ENCODE assay signal across 9 mouse cellular contexts in genomic region chr5:120465062-120465461, GRCm38 (mm10). TPM values are rescaled to one million over a fixed set of nuclear protein-coding genes. Genes with fewer than 3 reads are reported as not detected.
DNase-seq lines count a peak whose midpoint lies in the region; ATAC-seq and TF ChIP-seq lines count a peak whose summit lies in the region.
"Had no signal": no experiment of that assay in that cellular context is flagged by ENCODE, and none has a peak within 500 bp of the region (broad histone marks: within the 10 kb centered on the region; RNA-seq: fewer than 3 reads in every experiment).

No protein-coding gene starts in this region.

- DNase-seq in adrenal gland, postnatal 25 days: peak; percentile 42
- no peak for DNase-seq in adrenal gland, adult 8-10 months
- DNase-seq in liver, embryonic 14.5 days (ENCODE audit: low read depth in 3 of 3, low spot score in 3 of 3): no peak
- DNase-seq in liver, embryonic 11.5 days (ENCODE audit: low spot score): no peak
- peak; percentile 37 for DNase-seq in embryonic facial prominence, embryonic 10.5 days (ENCODE audit: low spot score)
- DNase-seq in left cerebral cortex, adult 11 months (ENCODE audit: low spot score): no peak

- peak; percentile 88 for TF ChIP-seq CTCF in liver, embryonic 14.5 days (IDR thresholded peaks at IDR 0.05; ENCODE audit: low read depth)
- TF ChIP-seq CTCF in testis, adult 2 months (IDR thresholded peaks at IDR 0.05; ENCODE audit: control insufficient read depth, insufficient read depth, insufficient replicate concordance, low read depth, low read length): peak; percentile 91

- TF ChIP-seq EP300 in liver, embryonic 14.5 days (IDR thresholded peaks at IDR 0.05; ENCODE audit: low read depth): no peak

- peaks cover 2% of the 10 kb centered on the region; the same call in 1 of the 2 replicates for H3K27me3 ChIP-seq in liver, embryonic 14.5 days (ENCODE audit: control insufficient read depth, insufficient read depth, low read length)
- peaks cover 13% of the 10 kb centered on the region for H3K27me3 ChIP-seq in liver, embryonic 11.5 days (replicated peaks; ENCODE audit: control insufficient read depth, insufficient read depth, low read length)
- H3K27me3 ChIP-seq in embryonic facial prominence, embryonic 10.5 days (replicated peaks; ENCODE audit: low read depth, poor library complexity, severe bottlenecking): peaks cover 29% of the 10 kb centered on the region
- no peaks in the 10 kb centered on the region for H3K27me3 ChIP-seq in testis, adult 2 months (ENCODE audit: control insufficient read depth, insufficient read depth, low read length)
- H3K27me3 ChIP-seq in hindbrain, embryonic 16.5 days (replicated peaks; ENCODE audit: control insufficient read depth, insufficient read depth, low read length): no peaks in the 10 kb centered on the region

- TF ChIP-seq POLR2A in testis, adult 2 months (IDR thresholded peaks at IDR 0.05; ENCODE audit: control insufficient read depth, low read depth, low read length): no peak

- no peaks in the 10 kb centered on the region for H3K36me3 ChIP-seq in liver, embryonic 14.5 days (replicated peaks; ENCODE audit: control insufficient read depth, insufficient read depth, low read depth)
- no peaks in the 10 kb centered on the region for H3K36me3 ChIP-seq in liver, embryonic 11.5 days (ENCODE audit: control insufficient read depth, insufficient read depth, low read length)
- H3K36me3 ChIP-seq in embryonic facial prominence, embryonic 10.5 days (replicated peaks): no peaks in the 10 kb centered on the region
- H3K36me3 ChIP-seq in testis, adult 2 months (ENCODE audit: control insufficient read depth, insufficient read depth, low read length): no peaks in the 10 kb centered on the region
- no peaks in the 10 kb centered on the region for H3K36me3 ChIP-seq in hindbrain, embryonic 16.5 days (ENCODE audit: control insufficient read depth, insufficient read depth, low read length)

- 30% methylated on average over 5 of the region's 5 CpGs for WGBS in liver, embryonic 14.5 days (ENCODE audit: insufficient replicate concordance)
- 39% methylated on average over 5 of the region's 5 CpGs for WGBS in liver, embryonic 11.5 days
- 42% methylated on average over 5 of the region's 5 CpGs for WGBS in embryonic facial prominence, embryonic 10.5 days
- WGBS in hindbrain, embryonic 16.5 days: 40% methylated on average over 5 of the region's 5 CpGs

- no peaks in the 10 kb centered on the region for H3K4me1 ChIP-seq in liver, embryonic 14.5 days (replicated peaks; ENCODE audit: control insufficient read depth in 2 of 2, insufficient read depth in 2 of 2, low read length in 1 of 2)
- no peaks in the 10 kb centered on the region for H3K4me1 ChIP-seq in liver, embryonic 11.5 days (replicated peaks; ENCODE audit: control insufficient read depth, insufficient read depth, low read length)
- H3K4me1 ChIP-seq in embryonic facial prominence, embryonic 10.5 days: peaks cover 11% of the 10 kb centered on the region
- H3K4me1 ChIP-seq in testis, adult 2 months (ENCODE audit: control insufficient read depth, insufficient read depth, low read length): no peaks in the 10 kb centered on the region
- no peaks in the 10 kb centered on the region for H3K4me1 ChIP-seq in hindbrain, embryonic 16.5 days (ENCODE audit: control insufficient read depth, insufficient read depth, low read depth, low read length)

- no peak overlapping the region for H3K9ac ChIP-seq in liver, embryonic 14.5 days (replicated peaks)
- no peak overlapping the region for H3K9ac ChIP-seq in liver, embryonic 11.5 days (ENCODE audit: low read depth, low read length)
- H3K9ac ChIP-seq in hindbrain, embryonic 16.5 days (ENCODE audit: low read depth, low read length): no peak overlapping the region

- no peak for ATAC-seq in liver, embryonic 14.5 days (ENCODE audit: insufficient read depth)
- ATAC-seq in liver, embryonic 11.5 days (replicated peaks; ENCODE audit: low FRiP score): no peak
- no peak for ATAC-seq in hindbrain, embryonic 16.5 days

- H3K4me2 ChIP-seq in liver, embryonic 14.5 days (ENCODE audit: low read depth): no peak overlapping the region
- no peak overlapping the region for H3K4me2 ChIP-seq in liver, embryonic 11.5 days
- no peak overlapping the region for H3K4me2 ChIP-seq in hindbrain, embryonic 16.5 days (ENCODE audit: low read length)

- H3K27ac ChIP-seq in liver, embryonic 14.5 days: no peak overlapping the region
- no peak overlapping the region for H3K27ac ChIP-seq in liver, embryonic 11.5 days (ENCODE audit: low read depth, low read length)
- no peak overlapping the region for H3K27ac ChIP-seq in embryonic facial prominence, embryonic 10.5 days (replicated peaks)
- no peak overlapping the region for H3K27ac ChIP-seq in testis, adult 2 months (ENCODE audit: control insufficient read depth, insufficient read depth, low read depth, low read length)
- H3K27ac ChIP-seq in hindbrain, embryonic 16.5 days (ENCODE audit: low read depth, low read length): no peak overlapping the region

- no peak overlapping the region for H3K4me3 ChIP-seq in liver, embryonic 14.5 days (ENCODE audit: insufficient read depth in 1 of 2, low read depth in 2 of 2, low read length in 2 of 2)
- no peak overlapping the region for H3K4me3 ChIP-seq in liver, embryonic 11.5 days (ENCODE audit: low read depth, low read length)
- H3K4me3 ChIP-seq in embryonic facial prominence, embryonic 10.5 days: no peak overlapping the region
- H3K4me3 ChIP-seq in testis, adult 2 months (ENCODE audit: control insufficient read depth, low read depth, low read length): no peak overlapping the region
- no peak overlapping the region for H3K4me3 ChIP-seq in hindbrain, embryonic 16.5 days (ENCODE audit: low read length)

- H3K9me3 ChIP-seq in liver, embryonic 14.5 days (ENCODE audit: control insufficient read depth, low read length): no peaks in the 10 kb centered on the region
- peaks cover 3% of the 10 kb centered on the region for H3K9me3 ChIP-seq in liver, embryonic 11.5 days (ENCODE audit: control insufficient read depth, low read length)
- no peaks in the 10 kb centered on the region for H3K9me3 ChIP-seq in embryonic facial prominence, embryonic 10.5 days
- H3K9me3 ChIP-seq in hindbrain, embryonic 16.5 days (ENCODE audit: control insufficient read depth, low read length): no peaks in the 10 kb centered on the region

RNA-seq across cellular contexts. Expression of gene Sdsl, which starts 7.5 kb away (rescaled TPM):
- total RNA-seq in adrenal gland, postnatal 25 days (2021): 65.0 and 99.0 TPM in 2 replicates
- 100 to 1,000 TPM in 3 of 4 experiments, 10 to 100 TPM in 1; 96.5 to 107 (median 105) TPM for total RNA-seq in adrenal gland, adult 8-10 months (2022)
- polyA plus RNA-seq in liver, embryonic 14.5 days (2012; rRNA removed): 0.78 and 0.93 TPM in 2 replicates
- 1.2 and 2.0 TPM in 2 replicates for polyA plus RNA-seq in liver, embryonic 14.5 days (2014; fragmentation: Nextera tagmentation; extraction: Ambion mirVana)
- 2.3 and 2.5 TPM in 2 replicates for polyA plus RNA-seq in liver, embryonic 11.5 days (2014; fragmentation: Nextera tagmentation; extraction: Ambion mirVana)
- 6.2 and 7.1 TPM in 2 replicates for polyA plus RNA-seq in embryonic facial prominence, embryonic 10.5 days (2016; fragmentation: Nextera tagmentation; extraction: Ambion mirVana)
- 4.9 and 6.1 TPM in 2 replicates for polyA plus RNA-seq in testis, adult 2 months (2012; rRNA removed)
- 8.1 and 9.4 TPM in 2 replicates for polyA plus RNA-seq in hindbrain, embryonic 16.5 days (2015; fragmentation: Nextera tagmentation; extraction: Ambion mirVana)

RNA-seq across cellular contexts. Expression of gene Sds, which starts 11.3 kb away (rescaled TPM):
- 2.9 TPM in 1 of 2 replicates, not detected in the other for total RNA-seq in adrenal gland, postnatal 25 days (2021)
- under 1 TPM in 1 of 4 experiments, not detected in 3; 0.35 TPM for total RNA-seq in adrenal gland, adult 8-10 months (2022)
- 0.13 and 0.61 TPM in 2 replicates for polyA plus RNA-seq in liver, embryonic 14.5 days (2012; rRNA removed)
- 0.15 and 0.22 TPM in 2 replicates for polyA plus RNA-seq in liver, embryonic 14.5 days (2014; fragmentation: Nextera tagmentation; extraction: Ambion mirVana)
- polyA plus RNA-seq in liver, embryonic 11.5 days (2014; fragmentation: Nextera tagmentation; extraction: Ambion mirVana): not detected in 2 replicates
- polyA plus RNA-seq in embryonic facial prominence, embryonic 10.5 days (2016; fragmentation: Nextera tagmentation; extraction: Ambion mirVana): not detected in 2 replicates
- 0.75 and 1.1 TPM in 2 replicates for polyA plus RNA-seq in testis, adult 2 months (2012; rRNA removed)
- 0.40 and 0.80 TPM in 2 replicates for polyA plus RNA-seq in hindbrain, embryonic 16.5 days (2015; fragmentation: Nextera tagmentation; extraction: Ambion mirVana)
- polyA plus RNA-seq: lung, embryonic 16.5 days had no signal

RNA-seq across cellular contexts. Expression of gene Lhx5, which starts 33.6 kb away (rescaled TPM):
- total RNA-seq in adrenal gland, postnatal 25 days (2021): not detected in 2 replicates
- not detected for total RNA-seq in adrenal gland, adult 8-10 months (2022)
- polyA plus RNA-seq in liver, embryonic 14.5 days (2012; rRNA removed): 0.02 TPM in 1 of 2 replicates, not detected in the other
- polyA plus RNA-seq in liver, embryonic 14.5 days (2014; fragmentation: Nextera tagmentation; extraction: Ambion mirVana): not detected in 2 replicates
- 0.05 TPM in 1 of 2 replicates, not detected in the other for polyA plus RNA-seq in liver, embryonic 11.5 days (2014; fragmentation: Nextera tagmentation; extraction: Ambion mirVana)
- 3.1 and 4.7 TPM in 2 replicates for polyA plus RNA-seq in embryonic facial prominence, embryonic 10.5 days (2016; fragmentation: Nextera tagmentation; extraction: Ambion mirVana)
- 0.10 and 0.14 TPM in 2 replicates for polyA plus RNA-seq in testis, adult 2 months (2012; rRNA removed)
- polyA plus RNA-seq in hindbrain, embryonic 16.5 days (2015; fragmentation: Nextera tagmentation; extraction: Ambion mirVana): 20.1 and 24.3 TPM in 2 replicates
- polyA plus RNA-seq: lung, embryonic 16.5 days had no signal

RNA-seq across cellular contexts. Expression of gene Plbd2, which starts 38.4 kb away (rescaled TPM):
- 76.4 and 93.3 TPM in 2 replicates for total RNA-seq in adrenal gland, postnatal 25 days (2021)
- 100 to 1,000 TPM in 2 of 4 experiments, 10 to 100 TPM in 2; 97.4 to 106 (median 100) TPM for total RNA-seq in adrenal gland, adult 8-10 months (2022)
- polyA plus RNA-seq in liver, embryonic 14.5 days (2012; rRNA removed): 4.3 TPM in 2 replicates
- polyA plus RNA-seq in liver, embryonic 14.5 days (2014; fragmentation: Nextera tagmentation; extraction: Ambion mirVana): 10.3 and 12.3 TPM in 2 replicates
- 32.8 and 35.1 TPM in 2 replicates for polyA plus RNA-seq in liver, embryonic 11.5 days (2014; fragmentation: Nextera tagmentation; extraction: Ambion mirVana)
- polyA plus RNA-seq in embryonic facial prominence, embryonic 10.5 days (2016; fragmentation: Nextera tagmentation; extraction: Ambion mirVana): 35.5 and 37.8 TPM in 2 replicates
- polyA plus RNA-seq in testis, adult 2 months (2012; rRNA removed): 80.7 and 86.2 TPM in 2 replicates
- polyA plus RNA-seq in hindbrain, embryonic 16.5 days (2015; fragmentation: Nextera tagmentation; extraction: Ambion mirVana): 37.6 and 39.0 TPM in 2 replicates

RNA-seq across cellular contexts. Expression of gene Slc8b1, which starts 45.9 kb away (rescaled TPM):
- 34.5 and 55.3 TPM in 2 replicates for total RNA-seq in adrenal gland, postnatal 25 days (2021)
- 10 to 100 TPM; 29.5 to 36.7 (median 34.1) TPM for total RNA-seq in adrenal gland, adult 8-10 months (2022)
- polyA plus RNA-seq in liver, embryonic 14.5 days (2012; rRNA removed): 5.2 TPM in 2 replicates
- polyA plus RNA-seq in liver, embryonic 14.5 days (2014; fragmentation: Nextera tagmentation; extraction: Ambion mirVana): 1.4 and 2.6 TPM in 2 replicates
- 5.1 and 5.5 TPM in 2 replicates for polyA plus RNA-seq in liver, embryonic 11.5 days (2014; fragmentation: Nextera tagmentation; extraction: Ambion mirVana)
- 4.1 and 5.2 TPM in 2 replicates for polyA plus RNA-seq in embryonic facial prominence, embryonic 10.5 days (2016; fragmentation: Nextera tagmentation; extraction: Ambion mirVana)
- polyA plus RNA-seq in testis, adult 2 months (2012; rRNA removed): 3.2 and 3.4 TPM in 2 replicates
- 2.3 and 2.7 TPM in 2 replicates for polyA plus RNA-seq in hindbrain, embryonic 16.5 days (2015; fragmentation: Nextera tagmentation; extraction: Ambion mirVana)

Comparison
In these comparisons a context has a peak if more than half of its experiments do, and no peak if none do; other contexts are left out.
1. DNase-seq: peak in adrenal gland, postnatal 25 days (single experiment) and embryonic facial prominence, embryonic 10.5 days (single experiment); none in adrenal gland, adult 8-10 months (single experiment), liver, embryonic 14.5 days (0 of 3), liver, embryonic 11.5 days (single experiment) and left cerebral cortex, adult 11 months (single experiment).